Mouse (Mus musculus) bone marrow, adult 2 months (tissue): ENCODE measurements around the gene Bcl6b.

Source experiments
- CTCF ChIP-seq: fragments of 200-500 bp; IDR thresholded peaks from 2 replicates; pipeline ENCODE4 v1.5.1; 2011; ENCODE audit warnings: low read length, control low read depth; ENCODE audit not compliant: control insufficient read depth, insufficient read depth
- POLR2A ChIP-seq: fragments of 200-500 bp; IDR thresholded peaks from 2 replicates; pipeline ENCODE4 v1.6.1; 2011; ENCODE audit warnings: low read depth, mild to moderate bottlenecking, control low read depth, low read length, borderline replicate concordance; ENCODE audit not compliant: control insufficient read depth

DNA sequence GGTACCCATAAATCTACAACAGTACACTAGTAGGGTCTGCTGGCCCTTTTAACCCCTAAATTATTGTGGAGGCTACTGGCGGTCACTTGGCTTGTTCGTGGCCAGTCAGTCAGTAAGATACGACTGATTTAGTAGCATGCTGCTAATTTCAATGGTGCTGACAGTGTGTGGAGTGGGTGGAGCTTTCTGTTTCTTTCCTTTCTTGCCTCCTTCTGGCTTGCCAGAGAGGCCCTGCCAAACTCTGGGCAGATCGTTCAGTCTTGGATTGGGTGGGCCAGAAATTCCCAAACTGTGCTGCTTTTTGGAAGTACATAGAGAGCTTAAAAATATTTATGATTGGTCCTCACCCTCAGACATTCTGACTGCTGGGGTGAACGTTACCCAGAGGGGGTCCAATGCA is 2.5 kb downstream of the Bcl6b start:
- TF ChIP-seq CTCF = no peak
- TF ChIP-seq POLR2A = no peak
